Mouse (Mus musculus): Measurements from ENCODE around the gene Thada. TPM values are rescaled to one million over a fixed set of nuclear protein-coding genes. Genes with fewer than 3 reads are reported as not detected.

Thada gene
- polyA plus RNA-seq, 1 experiment from 2014 or later: 8.1 TPM

DNA sequence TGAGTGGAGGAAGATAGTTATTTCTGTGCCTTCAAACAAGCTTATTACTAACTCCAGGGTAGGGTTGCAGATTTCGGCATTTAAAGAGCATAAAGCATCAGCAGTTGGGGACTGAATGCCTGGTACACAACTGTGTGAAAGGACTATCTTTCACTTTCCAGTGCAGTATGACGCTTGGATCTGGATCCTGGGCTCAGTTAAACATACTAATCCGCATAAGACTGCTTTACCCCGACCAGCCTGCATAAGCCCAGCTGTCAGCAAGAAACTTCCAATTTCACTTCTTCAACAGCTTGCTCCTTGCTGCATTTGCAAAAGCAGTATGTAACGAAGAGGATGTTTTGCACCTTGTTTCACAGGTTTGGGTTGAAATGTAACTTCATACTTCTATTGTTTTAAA is 202.4 kb downstream of the Thada start:
- Histone ChIP-seq H3K4me1 (ENCODE audit: control insufficient read depth in 2 of 2, insufficient read depth in 2 of 2, low read length in 2 of 2) (peaks cover 19 to 43% of the 10 kb centered on the region in 2 experiments), H3K27me3 (ENCODE audit: control insufficient read depth, insufficient read depth, low read length) (no peaks in the 10 kb centered on the region), H3K9ac (ENCODE audit: low read length) (no peak overlapping the region), H3K27ac (replicated peaks in 1 of 2; ENCODE audit: control insufficient read depth in 1 of 2, insufficient read depth in 1 of 2, low read depth in 2 of 2, low read length in 2 of 2) (no peak overlapping the region), H3K4me2 (ENCODE audit: low read length) (no peak overlapping the region), H3K4me3 (ENCODE audit: control insufficient read depth in 1 of 2, insufficient read depth in 1 of 2, low read depth in 1 of 2, low read length in 2 of 2) (no peak overlapping the region), H3K9me3 (ENCODE audit: control insufficient read depth, low read length) (no peaks in the 10 kb centered on the region), H3K36me3 (ENCODE audit: control insufficient read depth, insufficient read depth, low read length) (no peaks in the 10 kb centered on the region)
- 79% methylated on average over 5 of the region's 5 CpGs for WGBS
- ATAC-seq (ENCODE audit: insufficient number of reproducible peaks, insufficient read depth, low FRiP score, low read depth): no peak

DNA sequence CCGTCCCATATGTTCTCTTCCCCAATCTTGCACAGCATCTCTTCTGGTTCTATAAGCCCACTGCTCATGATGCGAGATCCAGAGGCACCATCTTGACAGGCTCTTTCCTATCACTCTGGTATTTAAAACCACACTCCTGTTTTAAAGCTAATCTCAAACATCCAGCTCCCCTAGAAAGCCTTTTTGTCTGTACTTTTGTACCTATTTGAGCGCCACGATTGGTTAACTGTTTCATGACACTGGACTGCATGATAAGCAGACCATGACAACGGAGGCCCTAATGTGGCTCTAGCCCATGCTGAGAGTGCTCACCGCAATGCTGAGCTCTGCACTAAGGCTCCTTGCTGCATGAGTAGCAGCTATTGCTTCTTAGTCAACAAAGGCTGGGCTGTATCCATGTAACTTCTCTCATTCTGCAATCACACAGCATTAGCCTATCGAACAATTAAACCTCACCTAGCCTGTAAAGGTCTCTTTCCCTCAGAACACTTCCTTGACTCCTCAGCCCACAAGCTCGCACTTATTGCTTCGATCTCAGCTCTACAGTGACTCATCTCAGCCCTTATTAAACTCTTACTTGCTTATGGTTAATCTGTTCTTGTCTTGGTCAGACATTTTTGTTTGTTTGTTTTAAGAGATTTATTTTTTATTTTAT is 203.6 kb downstream of the Thada start:
- Histone ChIP-seq H3K4me3 (ENCODE audit: control insufficient read depth in 1 of 2, insufficient read depth in 1 of 2, low read depth in 1 of 2, low read length in 2 of 2) (no peak overlapping the region), H3K27me3 (ENCODE audit: control insufficient read depth, insufficient read depth, low read length) (no peaks in the 10 kb centered on the region), H3K9me3 (ENCODE audit: control insufficient read depth, low read length) (no peaks in the 10 kb centered on the region), H3K4me1 (ENCODE audit: control insufficient read depth in 2 of 2, insufficient read depth in 2 of 2, low read length in 2 of 2) (peaks cover 19 to 43% of the 10 kb centered on the region in 2 experiments), H3K36me3 (ENCODE audit: control insufficient read depth, insufficient read depth, low read length) (no peaks in the 10 kb centered on the region), H3K9ac (ENCODE audit: low read length) (no peak overlapping the region), H3K27ac (replicated peaks in 1 of 2; ENCODE audit: control insufficient read depth in 1 of 2, insufficient read depth in 1 of 2, low read depth in 2 of 2, low read length in 2 of 2) (no peak overlapping the region), H3K4me2 (ENCODE audit: low read length) (no peak overlapping the region)
- 82% methylated on average over 9 of the region's 9 CpGs for WGBS
- ATAC-seq (ENCODE audit: insufficient number of reproducible peaks, insufficient read depth, low FRiP score, low read depth): no peak

DNA sequence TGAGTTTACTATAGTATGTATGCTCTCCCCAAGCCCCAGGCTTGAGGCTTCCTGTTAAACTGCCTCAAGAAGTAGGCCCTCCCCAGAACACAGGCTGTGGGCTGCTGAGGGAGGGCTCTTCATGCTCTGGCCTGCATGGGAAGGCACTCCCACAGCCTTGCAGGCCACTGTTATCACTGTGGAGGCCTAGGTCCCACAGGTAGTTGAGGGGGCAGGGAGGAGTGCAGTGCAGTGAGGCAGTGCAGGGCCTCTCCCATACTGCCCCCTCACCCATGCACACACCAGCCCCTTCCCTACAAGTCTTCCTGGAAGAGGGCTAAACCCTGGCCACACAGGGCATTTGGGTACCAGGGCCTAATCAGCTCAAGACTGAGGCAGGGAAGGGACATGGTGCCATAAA is 205.0 kb downstream of the Thada start:
- Histone ChIP-seq H3K27me3 (ENCODE audit: control insufficient read depth, insufficient read depth, low read length) (no peaks in the 10 kb centered on the region), H3K27ac (replicated peaks in 1 of 2; ENCODE audit: control insufficient read depth in 1 of 2, insufficient read depth in 1 of 2, low read depth in 2 of 2, low read length in 2 of 2) (no peak overlapping the region), H3K9me3 (ENCODE audit: control insufficient read depth, low read length) (no peaks in the 10 kb centered on the region), H3K36me3 (ENCODE audit: control insufficient read depth, insufficient read depth, low read length) (no peaks in the 10 kb centered on the region), H3K4me1 (ENCODE audit: control insufficient read depth in 2 of 2, insufficient read depth in 2 of 2, low read length in 2 of 2) (peaks cover 12 to 33% of the 10 kb centered on the region in 2 experiments), H3K4me2 (ENCODE audit: low read length) (no peak overlapping the region), H3K4me3 (ENCODE audit: control insufficient read depth in 1 of 2, insufficient read depth in 1 of 2, low read depth in 1 of 2, low read length in 2 of 2) (no peak overlapping the region), H3K9ac (ENCODE audit: low read length) (no peak overlapping the region)
- no peak for ATAC-seq (ENCODE audit: insufficient number of reproducible peaks, insufficient read depth, low FRiP score, low read depth)

DNA sequence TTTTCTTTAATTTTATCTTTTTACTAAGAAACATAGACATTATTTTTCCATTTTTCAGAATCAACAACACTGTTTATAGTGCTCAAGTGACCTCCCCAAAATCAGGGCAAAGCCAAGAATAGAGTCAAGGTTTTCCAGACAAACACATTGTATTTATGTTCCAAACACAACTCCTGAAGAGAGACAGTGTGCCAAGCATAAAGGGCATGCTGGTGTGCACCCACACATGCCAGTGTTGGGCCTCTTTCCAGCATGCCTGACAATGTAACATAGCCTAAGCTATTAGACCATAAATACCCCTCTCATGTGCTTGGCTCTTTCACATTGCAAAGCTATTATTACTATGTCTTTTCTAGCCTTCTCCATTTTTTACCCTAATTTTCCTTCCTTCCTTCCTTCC is 205.8 kb downstream of the Thada start:
- H3K36me3 ChIP-seq (ENCODE audit: control insufficient read depth, insufficient read depth, low read length): no peaks in the 10 kb centered on the region
- H3K4me1 ChIP-seq (ENCODE audit: control insufficient read depth in 2 of 2, insufficient read depth in 2 of 2, low read length in 2 of 2): peaks cover 9 to 26% of the 10 kb centered on the region in 2 experiments; a peak in 3 of 4 replicates
- H3K4me3 ChIP-seq (ENCODE audit: control insufficient read depth in 1 of 2, insufficient read depth in 1 of 2, low read depth in 1 of 2, low read length in 2 of 2): no peak overlapping the region
- no peak overlapping the region for H3K4me2 ChIP-seq (ENCODE audit: low read length)
- no peak overlapping the region for H3K27ac ChIP-seq (replicated peaks in 1 of 2; ENCODE audit: control insufficient read depth in 1 of 2, insufficient read depth in 1 of 2, low read depth in 2 of 2, low read length in 2 of 2)
- no peaks in the 10 kb centered on the region for H3K9me3 ChIP-seq (ENCODE audit: control insufficient read depth, low read length)
- no peak overlapping the region for H3K9ac ChIP-seq (ENCODE audit: low read length)
- no peaks in the 10 kb centered on the region for H3K27me3 ChIP-seq (ENCODE audit: control insufficient read depth, insufficient read depth, low read length)
- ATAC-seq (ENCODE audit: insufficient number of reproducible peaks, insufficient read depth, low FRiP score, low read depth): no peak

DNA sequence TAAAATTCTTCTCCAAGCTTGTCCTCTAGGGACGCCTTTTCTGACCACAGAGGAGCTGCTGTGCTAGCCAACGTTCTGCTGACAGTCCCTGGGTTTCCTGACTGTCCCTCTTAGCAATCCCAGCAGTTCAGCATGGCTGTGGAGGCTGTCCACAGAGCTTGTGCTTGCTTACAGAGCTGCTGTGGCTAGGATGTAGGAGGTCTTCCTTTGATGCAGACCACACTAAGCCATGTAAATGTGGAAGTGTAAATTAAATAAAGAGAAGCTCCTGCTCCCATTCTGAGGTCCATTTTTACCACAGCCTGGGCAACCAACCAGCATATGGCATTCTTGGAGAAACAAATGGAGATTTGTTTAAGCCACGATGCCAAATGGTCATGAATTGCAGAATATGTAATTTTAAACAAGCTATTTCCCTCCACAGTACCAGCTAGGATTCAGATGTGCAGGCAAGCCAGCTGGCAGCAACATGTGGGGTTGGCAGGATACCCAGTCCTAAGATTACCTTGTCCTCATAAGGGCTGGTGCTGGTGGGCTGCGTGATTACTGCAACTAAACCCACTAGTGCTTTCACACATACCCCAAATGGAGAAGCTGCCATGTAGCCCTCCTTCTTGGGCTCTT is 207.3 kb downstream of the Thada start:
- Histone ChIP-seq H3K27ac (replicated peaks in 1 of 2; ENCODE audit: control insufficient read depth in 1 of 2, insufficient read depth in 1 of 2, low read depth in 2 of 2, low read length in 2 of 2) (no peak overlapping the region), H3K4me3 (ENCODE audit: control insufficient read depth in 1 of 2, insufficient read depth in 1 of 2, low read depth in 1 of 2, low read length in 2 of 2) (no peak overlapping the region), H3K9ac (ENCODE audit: low read length) (no peak overlapping the region), H3K27me3 (ENCODE audit: control insufficient read depth, insufficient read depth, low read length) (no peaks in the 10 kb centered on the region), H3K9me3 (ENCODE audit: control insufficient read depth, low read length) (no peaks in the 10 kb centered on the region), H3K36me3 (ENCODE audit: control insufficient read depth, insufficient read depth, low read length) (no peaks in the 10 kb centered on the region), H3K4me2 (ENCODE audit: low read length) (no peak overlapping the region), H3K4me1 (ENCODE audit: control insufficient read depth in 2 of 2, insufficient read depth in 2 of 2, low read length in 2 of 2) (peaks cover 8 to 11% of the 10 kb centered on the region in 2 experiments; a peak in 1 of 4 replicates)
- ATAC-seq (ENCODE audit: insufficient number of reproducible peaks, insufficient read depth, low FRiP score, low read depth): no peak
- WGBS: 64% methylated on average over 4 of the region's 4 CpGs

DNA sequence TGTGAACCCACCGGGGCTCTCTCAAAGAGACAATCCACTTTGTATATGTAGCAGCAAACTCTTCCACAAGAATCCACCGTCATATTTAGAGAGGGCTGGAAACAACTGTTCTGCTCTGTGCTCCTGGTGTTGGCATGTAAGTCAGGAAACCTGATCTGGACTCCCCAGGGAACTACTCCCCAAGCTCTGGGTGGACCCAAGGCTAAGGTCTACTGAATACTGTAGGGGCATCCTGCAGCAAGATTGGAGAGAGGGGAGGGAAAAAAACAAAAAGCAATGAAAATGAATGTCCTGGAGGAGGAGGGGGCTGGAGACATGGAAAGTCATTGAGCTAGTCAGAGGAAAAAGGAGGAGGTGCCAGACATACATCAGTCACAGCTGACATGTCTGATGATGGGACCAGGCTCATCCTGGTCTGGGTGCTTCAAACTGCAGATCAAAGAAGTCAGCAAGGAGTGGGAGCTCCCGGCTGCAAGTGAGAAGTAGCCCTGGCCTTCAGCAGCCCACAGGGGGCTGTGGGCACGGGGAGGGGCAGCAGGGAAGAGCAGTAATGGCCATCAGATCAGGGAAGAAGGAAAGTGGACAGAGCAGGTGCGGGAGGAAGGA is 208.0 kb downstream of the Thada start:
- Histone ChIP-seq H3K4me1 (ENCODE audit: control insufficient read depth in 2 of 2, insufficient read depth in 2 of 2, low read length in 2 of 2) (peaks cover 9 to 11% of the 10 kb centered on the region in 2 experiments; a peak in 1 of 4 replicates), H3K27ac (replicated peaks in 1 of 2; ENCODE audit: control insufficient read depth in 1 of 2, insufficient read depth in 1 of 2, low read depth in 2 of 2, low read length in 2 of 2) (no peak overlapping the region), H3K36me3 (ENCODE audit: control insufficient read depth, insufficient read depth, low read length) (no peaks in the 10 kb centered on the region), H3K4me3 (ENCODE audit: control insufficient read depth in 1 of 2, insufficient read depth in 1 of 2, low read depth in 1 of 2, low read length in 2 of 2) (no peak overlapping the region), H3K9me3 (ENCODE audit: control insufficient read depth, low read length) (no peaks in the 10 kb centered on the region), H3K9ac (ENCODE audit: low read length) (no peak overlapping the region), H3K27me3 (ENCODE audit: control insufficient read depth, insufficient read depth, low read length) (no peaks in the 10 kb centered on the region), H3K4me2 (ENCODE audit: low read length) (no peak overlapping the region)
- no peak for ATAC-seq (ENCODE audit: insufficient number of reproducible peaks, insufficient read depth, low FRiP score, low read depth)
- 71% methylated on average over 5 of the region's 5 CpGs for whole genome bisulfite sequencing

DNA sequence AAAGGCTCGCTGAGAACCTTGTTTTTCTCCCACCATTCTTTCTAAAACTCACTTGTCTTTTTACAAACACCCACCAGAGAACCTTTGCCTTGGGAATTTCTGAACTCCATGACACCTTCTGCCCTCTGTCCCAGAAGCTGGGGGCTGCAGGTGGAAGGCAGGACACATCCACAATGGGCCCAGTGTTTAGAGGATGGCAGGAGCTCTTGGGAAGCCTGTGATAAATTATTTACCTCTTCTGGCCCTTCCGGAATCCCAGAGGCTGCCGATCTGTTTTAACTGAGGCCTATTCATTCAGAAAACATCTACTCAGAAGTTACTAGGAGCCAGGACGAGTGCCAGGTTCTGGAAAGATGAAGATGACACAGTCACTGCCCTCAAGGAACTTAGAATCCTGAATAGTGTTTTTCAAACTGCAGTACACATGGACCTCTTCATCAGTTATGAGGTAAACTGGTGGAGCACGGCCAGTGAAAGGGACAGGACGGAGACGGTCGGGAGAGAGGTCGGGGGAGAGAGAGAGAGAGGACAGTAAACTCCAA is 209.7 kb downstream of the Thada start:
- no peaks in the 10 kb centered on the region for H3K9me3 ChIP-seq (ENCODE audit: control insufficient read depth, low read length)
- no peak overlapping the region for H3K4me2 ChIP-seq (ENCODE audit: low read length)
- H3K4me1 ChIP-seq (ENCODE audit: control insufficient read depth in 2 of 2, insufficient read depth in 2 of 2, low read length in 2 of 2): peaks cover 9% of the 10 kb centered on the region in 2 experiments; a peak in 1 of 4 replicates
- no peak for ATAC-seq (ENCODE audit: insufficient number of reproducible peaks, insufficient read depth, low FRiP score, low read depth)
- no peak overlapping the region for H3K4me3 ChIP-seq (ENCODE audit: control insufficient read depth in 1 of 2, insufficient read depth in 1 of 2, low read depth in 1 of 2, low read length in 2 of 2)
- peaks cover 9% of the 10 kb centered on the region for H3K36me3 ChIP-seq (ENCODE audit: control insufficient read depth, insufficient read depth, low read length)
- H3K9ac ChIP-seq (ENCODE audit: low read length): no peak overlapping the region
- no peak overlapping the region for H3K27ac ChIP-seq (replicated peaks in 1 of 2; ENCODE audit: control insufficient read depth in 1 of 2, insufficient read depth in 1 of 2, low read depth in 2 of 2, low read length in 2 of 2)
- H3K27me3 ChIP-seq (ENCODE audit: control insufficient read depth, insufficient read depth, low read length): no peaks in the 10 kb centered on the region
- WGBS: 73% methylated on average over 9 of the region's 9 CpGs

All from heart, embryonic 14.5 days (tissue).